Mouse (Mus musculus): ENCODE measurements around the gene Lrrc4.

DNA sequence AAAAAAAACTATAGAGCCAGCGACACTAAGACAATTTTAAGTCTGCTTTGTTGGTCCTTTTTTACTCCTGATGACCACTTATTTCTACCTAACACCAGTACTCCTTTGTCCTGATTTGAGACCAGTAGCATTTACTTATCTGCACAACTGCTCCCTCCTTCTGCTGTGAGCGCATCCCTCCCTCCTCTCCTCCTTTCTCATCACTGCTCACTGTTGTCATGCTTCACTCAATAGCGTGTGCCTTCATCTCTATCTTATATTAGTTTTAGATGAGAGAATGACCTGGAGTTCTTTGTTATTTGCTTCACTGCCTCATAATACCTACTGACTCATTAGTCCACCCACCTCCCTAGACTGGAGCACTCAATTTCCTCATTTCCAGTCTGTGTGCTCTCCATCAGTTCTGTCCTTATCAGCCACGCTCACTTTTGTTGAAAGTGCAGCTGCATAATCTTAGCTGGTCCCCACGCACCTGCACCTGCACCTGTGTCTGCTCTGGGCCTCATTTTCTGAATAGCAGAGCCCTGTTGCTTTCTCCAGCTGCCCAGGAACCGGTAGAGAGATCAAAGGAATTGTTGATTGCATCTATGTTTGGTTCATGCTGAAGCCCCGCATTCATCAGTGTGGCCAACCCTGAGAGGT is 114.2 kb downstream of the Lrrc4 start:
- no peak for TF ChIP-seq CTCF (conservative IDR thresholded peaks at IDR 0.05; ENCODE audit: low read length)
- no peak for TF ChIP-seq POU5F1 (IDR thresholded peaks at IDR 0.05; ENCODE audit: borderline replicate concordance, low read length)
